Mouse (Mus musculus) heart, embryonic 13.5 days (tissue): Measurements from ENCODE around the gene Shank2. TPM values are rescaled to one million over a fixed set of nuclear protein-coding genes. Genes with fewer than 3 reads are reported as not detected.

Experiments
- ATAC-seq: fragments of 200-750 bp; cut with Nextera tagmentation; 2 replicates; pipeline ENCODE4 v1.8.0; 2017; ENCODE audit warnings: moderate TSS enrichment; ENCODE audit not compliant: insufficient number of reproducible peaks, low FRiP score, low TSS enrichment; ENCODE audit errors: extremely low read depth
- H3K27ac ChIP-seq: fragments of 300-500 bp; sonication (generic); replicated peaks from 2 replicates; pipeline ENCODE4 v1.5.1; 2015; ENCODE audit warnings: moderate library complexity, mild to moderate bottlenecking, inconsistent platforms
- H3K27me3 ChIP-seq: fragments of 300-500 bp; sonication (generic); replicated peaks from 2 replicates; pipeline ENCODE4 v1.6.1; 2015; ENCODE audit warnings: mild to moderate bottlenecking, inconsistent platforms
- H3K36me3 ChIP-seq: fragments of 300-500 bp; sonication (generic); 2 replicates; pipeline ENCODE4 v1.6.1; 2015; ENCODE audit warnings: mild to moderate bottlenecking, inconsistent platforms
- H3K4me1 ChIP-seq: fragments of 300-500 bp; sonication (generic); 2 replicates; pipeline ENCODE4 v1.6.1; 2015; ENCODE audit warnings: inconsistent platforms
- H3K4me2 ChIP-seq: fragments of 300-500 bp; sonication (generic); 2 replicates; pipeline ENCODE4 v1.6.1; 2015; ENCODE audit warnings: inconsistent platforms, mild to moderate bottlenecking, moderate library complexity
- H3K4me3 ChIP-seq: fragments of 300-500 bp; sonication (generic); 2 replicates; pipeline ENCODE4 v1.5.1; 2015; ENCODE audit warnings: moderate library complexity, mild to moderate bottlenecking, inconsistent platforms
- H3K9ac ChIP-seq: fragments of 300-500 bp; sonication (generic); 2 replicates; pipeline ENCODE4 v1.6.1; 2015; ENCODE audit warnings: inconsistent platforms, mild to moderate bottlenecking, moderate library complexity
- H3K9me3 ChIP-seq: fragments of 300-500 bp; sonication (generic); 2 replicates; pipeline ENCODE4 v1.6.1; 2016; ENCODE audit warnings: inconsistent platforms
- WGBS: fragments of 180-500 bp; shearing (Covaris S2); methylation state at CpG from one replicate; pipeline ENCODE4 v1.1.7; 2015; ENCODE audit warnings: mixed read lengths; 5-methylcytosine and 5-hydroxymethylcytosine counted together
- microRNA-seq: library from miRNA; unstranded; fragments of <30 nt; microRNA quantifications from one replicate; pipeline ENCODE4, GENCODE M21; 2016
- polyA plus RNA-seq: library from polyadenylated mRNA; unstranded; fragments of >200 nt; fragmentation: Nextera tagmentation; extraction: Ambion mirVana; gene quantifications from 2 replicates; pipeline ENCODE4 v1.2.1, GENCODE M21; 2015

Shank2 gene
- polyA plus RNA-seq, 1 experiment from 2014 or later: 0.37 TPM

DNA sequence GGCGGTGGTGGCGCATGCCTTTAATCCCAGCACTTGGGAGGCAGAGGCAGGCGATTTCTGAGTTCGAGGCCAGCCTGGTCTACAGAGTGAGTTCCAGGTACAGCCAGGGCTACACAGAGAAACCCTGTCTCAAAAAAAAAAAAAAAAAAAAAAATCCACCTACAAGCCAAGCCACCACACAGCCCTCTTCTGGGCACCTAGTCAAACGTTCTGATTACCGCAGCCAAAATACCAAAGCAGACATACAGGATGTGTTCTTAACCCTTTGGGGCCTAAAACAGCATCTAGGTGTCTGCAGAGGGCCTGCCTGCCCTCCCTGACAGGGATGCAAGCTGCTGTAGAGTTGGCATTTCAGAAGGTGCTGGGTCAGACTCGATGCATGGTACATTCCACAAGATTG, 460.8 kb downstream of the Shank2 start:
- Histone ChIP-seq H3K9me3 (no peaks in the 10 kb centered on the region), H3K9ac (no peak overlapping the region), H3K4me3 (no peak overlapping the region), H3K4me2 (no peak overlapping the region), H3K36me3 (peaks cover 92% of the 10 kb centered on the region), H3K27ac (no peak overlapping the region), H3K4me1 (0 out of 2 replicates have a peak, but pooled peaks cover 2% of the 10 kb centered on the region), H3K27me3 (no peaks in the 10 kb centered on the region)
- 73% methylated on average over 7 of the region's 7 CpGs for WGBS
- no peak for ATAC-seq

DNA sequence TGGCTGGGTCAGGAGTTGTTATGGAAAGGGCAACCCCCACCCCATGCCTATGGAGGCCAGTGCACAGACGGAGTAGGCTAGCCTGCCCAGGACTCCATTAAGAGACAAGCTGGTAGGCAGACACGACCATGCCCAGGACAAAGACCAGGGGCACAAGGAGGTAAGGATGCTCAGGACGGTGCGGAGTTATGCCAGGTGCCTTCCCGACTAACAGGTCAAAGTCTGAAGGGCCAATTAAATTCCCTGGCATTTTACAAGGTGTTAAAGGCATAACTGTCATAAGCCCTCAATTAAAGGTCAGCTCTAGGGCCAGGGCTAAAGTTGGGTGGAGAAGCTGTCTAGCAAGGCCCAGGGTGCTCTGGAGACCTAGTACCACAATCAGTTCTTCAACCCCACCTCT, 467.0 kb downstream of the Shank2 start:
- no peak for ATAC-seq
- Histone ChIP-seq H3K4me3 (peak overlapping the region; percentile 97), H3K9ac (peak overlapping the region; percentile 98), H3K9me3 (no peaks in the 10 kb centered on the region), H3K4me1 (peaks cover 35% of the 10 kb centered on the region), H3K27ac (peak overlapping the region; percentile 85), H3K36me3 (peaks cover 30% of the 10 kb centered on the region), H3K27me3 (no peaks in the 10 kb centered on the region), H3K4me2 (peak overlapping the region; percentile 77)
- 91% methylated on average over 5 of the region's 5 CpGs for WGBS

DNA sequence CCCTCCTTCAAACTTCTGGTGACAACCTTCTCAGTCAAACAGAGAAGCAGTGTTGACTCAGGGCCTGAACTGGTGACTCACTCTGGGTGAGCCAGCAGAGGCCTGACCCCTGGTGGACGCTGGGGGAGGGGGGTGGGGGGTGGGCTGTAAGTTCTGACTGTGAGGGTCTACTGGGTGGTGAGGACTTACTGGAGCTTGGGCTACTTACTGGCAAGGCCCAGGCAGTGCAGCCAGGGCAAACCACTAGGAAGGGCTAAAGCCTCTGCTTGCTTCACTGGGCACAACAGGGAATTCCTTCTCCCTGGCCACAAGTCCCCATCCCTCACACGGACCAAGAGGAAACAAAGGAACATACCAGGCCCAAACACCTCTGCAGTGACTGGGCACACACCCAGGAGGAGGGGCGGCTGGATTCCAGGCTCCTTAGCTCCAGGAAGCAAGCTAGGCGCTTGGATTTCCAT, 467.5 kb downstream of the Shank2 start:
- Histone ChIP-seq H3K27me3 (no peaks in the 10 kb centered on the region), H3K36me3 (peaks cover 25% of the 10 kb centered on the region), H3K9me3 (no peaks in the 10 kb centered on the region), H3K27ac (peak overlapping the region; percentile 85), H3K4me2 (peak overlapping the region; percentile 77), H3K4me1 (peaks cover 39% of the 10 kb centered on the region), H3K4me3 (peak overlapping the region; percentile 97), H3K9ac (peak overlapping the region; percentile 98)
- ATAC-seq: no peak
- WGBS: 8% methylated on average over 4 of the region's 4 CpGs

DNA sequence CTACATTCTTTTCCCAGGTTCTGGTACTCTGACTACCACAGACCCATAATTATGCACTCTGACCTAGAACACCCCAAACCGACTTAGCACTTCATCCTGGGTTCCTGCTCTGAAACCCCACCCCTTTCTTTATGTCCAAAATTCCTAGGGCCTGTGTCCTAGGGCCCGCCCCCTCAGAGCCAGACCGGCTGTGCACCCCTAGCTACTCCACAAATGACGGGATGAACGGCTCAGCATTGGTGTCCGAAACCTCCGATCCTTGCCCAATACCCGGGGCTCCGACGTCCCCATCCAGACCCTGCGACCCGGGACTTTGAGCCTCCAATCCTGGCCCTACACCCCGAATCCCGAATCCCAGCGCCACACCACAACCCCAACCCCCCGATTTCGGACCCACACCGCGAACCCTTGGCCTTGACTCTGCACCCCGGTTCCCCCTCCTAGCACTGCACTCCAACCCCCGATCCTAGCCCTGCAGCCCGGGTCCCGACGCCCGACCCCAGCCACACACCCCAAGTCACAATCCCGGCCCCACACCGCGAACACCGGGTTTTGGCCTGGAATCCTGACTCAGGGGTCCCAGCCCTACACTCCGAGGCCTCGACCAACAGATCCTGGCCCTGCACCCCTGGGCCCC, 468.3 kb downstream of the Shank2 start:
- Histone ChIP-seq H3K9ac (peak overlapping the region; percentile 98), H3K36me3 (peaks cover 17% of the 10 kb centered on the region), H3K4me2 (peak overlapping the region; percentile 77), H3K4me1 (peaks cover 39% of the 10 kb centered on the region), H3K27me3 (no peaks in the 10 kb centered on the region), H3K4me3 (peak overlapping the region; percentile 97), H3K27ac (peak overlapping the region; percentile 85), H3K9me3 (no peaks in the 10 kb centered on the region)
- ATAC-seq: no peak
- WGBS: under 1% methylated on average over 31 of the region's 31 CpGs

DNA sequence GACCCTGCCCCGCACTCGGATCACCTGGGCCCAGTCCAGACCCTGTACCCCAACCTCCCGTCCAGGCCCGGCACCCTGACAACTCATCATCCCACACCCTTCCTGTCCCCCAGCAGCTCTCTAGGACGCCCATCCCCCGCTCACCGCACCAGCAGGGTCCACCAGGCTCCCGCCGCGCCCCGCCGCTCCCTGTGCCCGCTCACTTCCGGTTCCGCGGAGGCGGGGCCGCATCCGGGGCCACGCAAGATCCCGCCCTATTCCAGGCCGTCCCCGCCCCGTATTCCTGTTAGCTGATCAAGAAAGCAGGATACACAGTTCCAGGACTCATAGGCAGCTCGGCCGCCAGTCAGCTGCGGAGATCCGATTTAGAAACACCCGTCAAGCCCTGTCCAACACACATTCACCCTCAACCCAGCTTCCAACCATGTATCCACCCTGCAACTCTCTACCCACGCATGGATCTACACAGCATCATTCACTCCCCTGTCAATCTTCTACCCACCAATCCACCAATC, 468.9 kb downstream of the Shank2 start, which contains the start of gene Cttn:
Gene Cttn, minus strand, starts transcription at position 465 of the 515 bp plus-strand sequence.
- Histone ChIP-seq H3K27ac (peak within 1 kb of the TSS; percentile 85), H3K4me3 (peak within 1 kb of the TSS; percentile 97), H3K9ac (peak within 1 kb of the TSS; percentile 98), H3K36me3 (peaks cover 14% of the 10 kb centered on the region), H3K9me3 (no peaks in the 10 kb centered on the region), H3K27me3 (no peaks in the 10 kb centered on the region), H3K4me1 (peaks cover 39% of the 10 kb centered on the region), H3K4me2 (peak within 1 kb of the TSS; percentile 77)
- WGBS: under 1% methylated on average over 30 of the region's 30 CpGs
- peak; percentile 80 for ATAC-seq

DNA sequence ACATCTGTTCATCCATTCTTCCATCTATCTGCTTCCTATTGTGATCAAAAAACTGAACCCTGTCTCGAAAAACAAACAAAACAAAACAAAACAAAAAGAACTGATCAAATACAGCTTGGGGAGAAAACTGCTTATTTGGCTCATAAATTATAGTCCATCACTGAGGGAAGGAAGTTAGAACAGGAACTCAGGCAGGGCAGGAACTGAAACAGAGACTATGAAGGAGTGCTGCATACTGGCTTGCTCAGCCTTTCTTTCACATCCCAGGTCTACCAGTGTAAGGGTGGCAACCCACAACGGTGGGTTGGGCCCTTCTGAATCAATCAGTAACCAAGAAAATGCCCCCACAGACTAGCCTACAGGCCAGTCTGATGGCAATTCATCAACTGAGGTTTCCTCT, 469.4 kb downstream of the Shank2 start:
- Histone ChIP-seq H3K4me1 (peaks cover 39% of the 10 kb centered on the region), H3K36me3 (peaks cover 16% of the 10 kb centered on the region), H3K27ac (peak overlapping the region; percentile 85), H3K9me3 (no peaks in the 10 kb centered on the region), H3K4me2 (peak overlapping the region; percentile 77), H3K4me3 (peak overlapping the region; percentile 97), H3K9ac (peak overlapping the region; percentile 98), H3K27me3 (no peaks in the 10 kb centered on the region)
- ATAC-seq: no peak
- 69% methylated on average over 2 of the region's 2 CpGs for WGBS

DNA sequence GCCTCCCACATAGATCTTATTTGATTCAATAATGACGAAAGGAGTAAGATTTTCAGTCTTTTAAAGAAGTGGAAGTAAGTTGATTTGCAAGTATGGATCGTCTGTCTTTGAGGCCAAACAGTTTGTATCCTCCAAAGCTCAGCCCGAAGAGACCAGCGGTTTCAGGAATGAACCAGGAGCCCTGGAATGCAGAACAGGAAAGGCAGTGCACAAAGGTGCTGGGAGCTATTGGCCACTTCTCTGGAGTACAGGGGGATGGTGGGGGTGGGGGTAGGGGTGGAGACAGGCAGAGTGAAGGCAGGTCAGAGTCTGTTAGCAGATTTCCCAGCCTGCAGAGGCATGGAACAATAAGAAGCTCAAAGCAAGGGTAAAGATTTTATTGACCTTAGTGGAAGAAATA, 471.8 kb downstream of the Shank2 start:
- peaks cover 27% of the 10 kb centered on the region for H3K36me3 ChIP-seq
- H3K9ac ChIP-seq: no peak overlapping the region
- 36% methylated on average over 4 of the region's 4 CpGs for WGBS
- H3K4me1 ChIP-seq: peaks cover 29% of the 10 kb centered on the region
- no peak overlapping the region for H3K4me2 ChIP-seq
- no peaks in the 10 kb centered on the region for H3K9me3 ChIP-seq
- H3K27me3 ChIP-seq: no peaks in the 10 kb centered on the region
- no peak overlapping the region for H3K4me3 ChIP-seq
- 0 out of 2 replicates have a peak overlapping the region, but pooled peaks have one; percentile 25 for H3K27ac ChIP-seq
- no peak for ATAC-seq

Small RNA genes lying within 50 kb of the gene (microRNA-seq; reads per million reads assigned to microRNA genes)
- 1.6 reads per million for gene Mir3105

Other genes starting within 250 kb of the Shank2 start
- gene Osbpl5, start 244.9 kb upstream of the Shank2 start, polyA plus RNA-seq: 34.8 and 36.2 TPM in 2 replicates
- not detected in 2 replicates for gene Mrgprg, start 234.9 kb upstream of the Shank2 start, polyA plus RNA-seq
- 1.8 and 1.9 TPM in 2 replicates for gene Mrgpre, start 217.4 kb upstream of the Shank2 start, polyA plus RNA-seq
- 6.4 and 6.5 TPM in 2 replicates for gene Nadsyn1, start 179.1 kb upstream of the Shank2 start, polyA plus RNA-seq
- gene Dhcr7, start 178.8 kb upstream of the Shank2 start, polyA plus RNA-seq: 24.5 and 25.6 TPM in 2 replicates
- not detected in 2 replicates for gene Gm498, start 135.1 kb upstream of the Shank2 start, polyA plus RNA-seq